Mouse (Mus musculus): ENCODE results near the gene Zfp992. TPM values are rescaled to one million over a fixed set of nuclear protein-coding genes. Genes with fewer than 3 reads are reported as not detected.
"Not testable (repeated sequence)": the region's sequence is repeated elsewhere in the genome, so short reads cannot be mapped to it uniquely, and the experiment has no call there.

Zfp992 gene
- polyA plus RNA-seq, 1 experiment, result 0.69 TPM

GRCm38 (mm10) chr4:146455321-146455721, 6.5 kb downstream of the Zfp992 start:
- peaks cover 52% of the 10 kb centered on the region for H3K9me3 ChIP-seq
- peak overlapping the region; percentile 25 for H3K4me3 ChIP-seq (replicated peaks)
- TF ChIP-seq GATA1 (IDR thresholded peaks at IDR 0.05; ENCODE audit: borderline replicate concordance, low read length) (no peak), FLI1 (IDR thresholded peaks at IDR 0.05; ENCODE audit: low read length) (no peak)
- H3K36me3 ChIP-seq (replicated peaks; ENCODE audit: low read length), result peaks cover 40% of the 10 kb centered on the region
- no peaks in the 10 kb centered on the region for H3K27me3 ChIP-seq (replicated peaks)
- no peaks in the 10 kb centered on the region for H3K4me1 ChIP-seq

GRCm38 (mm10) chr4:146456061-146456726, 7.4 kb downstream of the Zfp992 start:
- Histone ChIP-seq H3K36me3 (replicated peaks; ENCODE audit: low read length) (peaks cover 40% of the 10 kb centered on the region), H3K9me3 (peaks cover 54% of the 10 kb centered on the region), H3K27me3 (replicated peaks) (no peaks in the 10 kb centered on the region), H3K4me1 (no peaks in the 10 kb centered on the region), H3K4me3 (replicated peaks) (no peak overlapping the region)
- TF ChIP-seq GATA1 (IDR thresholded peaks at IDR 0.05; ENCODE audit: borderline replicate concordance, low read length) (no peak), FLI1 (IDR thresholded peaks at IDR 0.05; ENCODE audit: low read length) (no peak)

- Histone ChIP-seq H3K27me3 (replicated peaks) (no peaks in the 10 kb centered on the region), H3K36me3 (replicated peaks; ENCODE audit: low read length) (peaks cover 40% of the 10 kb centered on the region), H3K4me3 (replicated peaks) (no peak overlapping the region), H3K9me3 (peaks cover 54% of the 10 kb centered on the region), H3K4me1 (no peaks in the 10 kb centered on the region)
- TF ChIP-seq FLI1 (IDR thresholded peaks at IDR 0.05; ENCODE audit: low read length), result no peak
- no peak for TF ChIP-seq GATA1 (IDR thresholded peaks at IDR 0.05; ENCODE audit: borderline replicate concordance, low read length)
Observed at GRCm38 (mm10) chr4:146457126-146457525, 8.3 kb downstream of the Zfp992 start.

GRCm38 (mm10) chr4:146457720-146458119, 8.9 kb downstream of the Zfp992 start:
- Histone ChIP-seq H3K36me3 (replicated peaks; ENCODE audit: low read length) (peaks cover 38% of the 10 kb centered on the region), H3K4me3 (replicated peaks) (peak overlapping the region; percentile 9), H3K4me1 (no peaks in the 10 kb centered on the region), H3K27me3 (replicated peaks) (no peaks in the 10 kb centered on the region), H3K9me3 (peaks cover 51% of the 10 kb centered on the region)
- TF ChIP-seq FLI1 (IDR thresholded peaks at IDR 0.05; ENCODE audit: low read length), result peak; percentile 8; the same call in 1 of the 2 replicates
- no peak for TF ChIP-seq GATA1 (IDR thresholded peaks at IDR 0.05; ENCODE audit: borderline replicate concordance, low read length)

GRCm38 (mm10) chr4:146459822-146460221, 11.0 kb downstream of the Zfp992 start:
- not testable (repeated sequence) for H3K27me3 ChIP-seq (replicated peaks); H3K4me3 ChIP-seq (replicated peaks)
- H3K9me3 ChIP-seq, result peaks cover 43% of the 10 kb centered on the region

GRCm38 (mm10) chr4:146460685-146461084, 11.9 kb downstream of the Zfp992 start:
- not testable (repeated sequence) for H3K4me1 ChIP-seq; H3K4me3 ChIP-seq (replicated peaks); H3K27me3 ChIP-seq (replicated peaks)
- H3K36me3 ChIP-seq (replicated peaks; ENCODE audit: low read length), result peaks cover 23% of the 10 kb centered on the region
- H3K9me3 ChIP-seq, result peaks cover 36% of the 10 kb centered on the region

More at GRCm38 (mm10) chr4:146459822-146460221, 11.0 kb downstream of the Zfp992 start:
- H3K36me3 ChIP-seq (replicated peaks; ENCODE audit: low read length), result peaks cover 32% of the 10 kb centered on the region
- H3K4me1 ChIP-seq, result not testable (repeated sequence)

- H3K4me1 ChIP-seq; H3K4me3 ChIP-seq (replicated peaks); H3K36me3 ChIP-seq (replicated peaks; ENCODE audit: low read length); H3K27me3 ChIP-seq (replicated peaks): not testable (repeated sequence)
- H3K9me3 ChIP-seq, result peaks cover 12% of the 10 kb centered on the region; the same call in 1 of the 2 replicates
Observed at GRCm38 (mm10) chr4:146463649-146464351, 15.0 kb downstream of the Zfp992 start.

GRCm38 (mm10) chr4:146469984-146470383, 21.2 kb downstream of the Zfp992 start:
- not testable (repeated sequence) for H3K36me3 ChIP-seq (replicated peaks; ENCODE audit: low read length); H3K9me3 ChIP-seq; H3K4me1 ChIP-seq; H3K4me3 ChIP-seq (replicated peaks); H3K27me3 ChIP-seq (replicated peaks)

- not testable (repeated sequence) for H3K27me3 ChIP-seq (replicated peaks); H3K4me3 ChIP-seq (replicated peaks); H3K4me1 ChIP-seq; H3K36me3 ChIP-seq (replicated peaks; ENCODE audit: low read length)
- peaks cover 26% of the 10 kb centered on the region for H3K9me3 ChIP-seq
Observed at GRCm38 (mm10) chr4:146474181-146474580, 25.4 kb downstream of the Zfp992 start.

- not testable (repeated sequence) for H3K27me3 ChIP-seq (replicated peaks); H3K4me1 ChIP-seq; H3K4me3 ChIP-seq (replicated peaks); H3K36me3 ChIP-seq (replicated peaks; ENCODE audit: low read length)
- H3K9me3 ChIP-seq, result peaks cover 23% of the 10 kb centered on the region
Observed at GRCm38 (mm10) chr4:146474716-146475676, 26.2 kb downstream of the Zfp992 start.

- not testable (repeated sequence) for H3K36me3 ChIP-seq (replicated peaks; ENCODE audit: low read length); H3K27me3 ChIP-seq (replicated peaks); H3K4me3 ChIP-seq (replicated peaks); H3K4me1 ChIP-seq
- H3K9me3 ChIP-seq, result peaks cover 30% of the 10 kb centered on the region
Observed at GRCm38 (mm10) chr4:146476260-146476659, 27.4 kb downstream of the Zfp992 start.

- H3K4me3 ChIP-seq (replicated peaks); H3K27me3 ChIP-seq (replicated peaks); H3K36me3 ChIP-seq (replicated peaks; ENCODE audit: low read length); H3K4me1 ChIP-seq: not testable (repeated sequence)
- H3K9me3 ChIP-seq, result peaks cover 34% of the 10 kb centered on the region
Observed at GRCm38 (mm10) chr4:146476959-146477358, 28.1 kb downstream of the Zfp992 start.

- not testable (repeated sequence) for H3K4me1 ChIP-seq; H3K36me3 ChIP-seq (replicated peaks; ENCODE audit: low read length); H3K27me3 ChIP-seq (replicated peaks)
- Histone ChIP-seq H3K9me3 (peaks cover 57% of the 10 kb centered on the region), H3K4me3 (replicated peaks) (peak overlapping the region; percentile 26)
Observed at GRCm38 (mm10) chr4:146480376-146481096, 31.7 kb downstream of the Zfp992 start.

GRCm38 (mm10) chr4:146482546-146482945, 33.7 kb downstream of the Zfp992 start:
- H3K9me3 ChIP-seq, result peaks cover 44% of the 10 kb centered on the region
- not testable (repeated sequence) for H3K4me1 ChIP-seq; H3K4me3 ChIP-seq (replicated peaks); H3K27me3 ChIP-seq (replicated peaks); H3K36me3 ChIP-seq (replicated peaks; ENCODE audit: low read length)

All from megakaryocyte, embryonic 14.5 days (primary cell).